Mouse (Mus musculus) stomach, embryonic 15.5 days (tissue): Measurements from ENCODE around the gene Bid. TPM values are rescaled to one million over a fixed set of nuclear protein-coding genes. Genes with fewer than 3 reads are reported as not detected.
"Not testable (repeated sequence)": the region's sequence is repeated elsewhere in the genome, so short reads cannot be mapped to it uniquely, and the experiment has no call there.

Source experiments
- ATAC-seq: fragments of 200-750 bp; cut with Nextera tagmentation; 2 replicates; pipeline ENCODE4 v1.8.0; 2017; ENCODE audit warnings: low read depth, moderate number of reproducible peaks, moderate TSS enrichment; ENCODE audit not compliant: insufficient read depth, low FRiP score
- H3K27ac ChIP-seq: fragments of 300-500 bp; sonication (generic); 2 replicates; pipeline ENCODE4 v1.5.1; 2015; ENCODE audit warnings: mild to moderate bottlenecking, inconsistent platforms
- H3K27me3 ChIP-seq: fragments of 300-500 bp; sonication (generic); replicated peaks from 2 replicates; pipeline ENCODE4 v1.6.1; 2015; ENCODE audit warnings: inconsistent platforms
- H3K36me3 ChIP-seq: fragments of 300-500 bp; sonication (generic); 2 replicates; pipeline ENCODE4 v1.6.1; 2015; ENCODE audit warnings: inconsistent platforms
- H3K4me1 ChIP-seq: fragments of 300-500 bp; sonication (generic); 2 replicates; pipeline ENCODE4 v1.6.1; 2015; ENCODE audit warnings: inconsistent platforms
- H3K4me2 ChIP-seq: fragments of 300-500 bp; sonication (generic); 2 replicates; pipeline ENCODE4 v1.6.1; 2015; ENCODE audit warnings: mild to moderate bottlenecking, inconsistent platforms
- H3K4me3 ChIP-seq: fragments of 300-500 bp; sonication (generic); replicated peaks from 2 replicates; pipeline ENCODE4 v1.5.1; 2015; ENCODE audit warnings: inconsistent platforms
- H3K9ac ChIP-seq: fragments of 300-500 bp; sonication (generic); 2 replicates; pipeline ENCODE4 v1.6.1; 2015; ENCODE audit warnings: inconsistent platforms
- H3K9me3 ChIP-seq: fragments of 300-500 bp; sonication (generic); 2 replicates; pipeline ENCODE4 v1.6.1; 2016; ENCODE audit warnings: inconsistent platforms
- WGBS: fragments of 180-500 bp; shearing (Covaris S2); methylation state at CpG from one replicate; pipeline ENCODE4 v1.1.7; 2015; 5-methylcytosine and 5-hydroxymethylcytosine counted together
- polyA plus RNA-seq: library from polyadenylated mRNA; unstranded; fragments of >200 nt; fragmentation: Nextera tagmentation; extraction: Ambion mirVana; gene quantifications from 2 replicates; pipeline ENCODE4 v1.2.1, GENCODE M21; 2015

Gene Bid
- polyA plus RNA-seq, 1 experiment from 2014 or later, result 21.5 TPM

DNA sequence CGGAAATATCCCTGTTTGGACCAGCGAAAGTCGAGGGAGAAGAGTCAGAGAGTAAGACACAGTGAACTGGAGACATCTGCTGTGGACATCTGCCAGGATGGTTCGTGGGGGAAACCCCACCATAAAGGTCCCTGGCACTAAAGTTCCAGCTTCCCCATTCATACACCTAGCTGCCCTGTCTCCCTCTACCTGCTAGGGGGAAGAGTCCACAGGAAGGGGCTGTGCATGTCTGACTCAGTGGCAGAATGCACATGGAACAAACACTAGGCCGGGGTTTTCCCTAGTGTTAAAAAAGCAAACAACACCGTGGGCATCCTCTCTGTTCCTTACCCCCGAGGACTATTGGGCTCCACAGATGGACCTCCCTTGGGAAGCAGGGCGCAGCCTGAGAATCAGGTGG lies 2.9 kb downstream of the Bid start:
- no peaks in the 10 kb centered on the region for H3K36me3 ChIP-seq
- no peak overlapping the region for H3K9ac ChIP-seq
- H3K27ac ChIP-seq, result no peak overlapping the region
- H3K27me3 ChIP-seq, result no peaks in the 10 kb centered on the region
- H3K4me2 ChIP-seq, result no peak overlapping the region
- no peak for ATAC-seq
- 0 out of 2 replicates have a peak, but pooled peaks cover 11% of the 10 kb centered on the region for H3K4me1 ChIP-seq
- WGBS, result 82% methylated on average over 8 of the region's 8 CpGs
- H3K4me3 ChIP-seq, result no peak overlapping the region
- no peaks in the 10 kb centered on the region for H3K9me3 ChIP-seq

DNA sequence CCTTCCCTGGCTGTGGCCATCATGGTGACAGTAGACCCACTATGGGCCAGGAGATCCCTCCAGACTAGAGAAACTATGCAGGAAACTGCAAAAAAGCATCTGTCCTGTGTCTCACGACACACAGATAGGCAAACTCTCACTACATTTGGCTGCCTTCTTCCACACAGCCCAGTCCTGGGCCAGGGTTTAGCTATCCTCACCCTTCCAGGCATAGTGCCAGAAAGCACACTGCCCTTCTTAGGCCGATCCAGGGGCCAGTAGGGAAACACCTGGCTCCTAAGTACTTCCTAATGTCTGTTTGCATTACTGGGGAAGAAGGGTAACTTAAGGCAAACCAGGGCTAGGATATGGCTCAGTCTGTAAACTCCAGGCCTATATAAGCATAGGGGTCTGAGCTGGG lies 3.7 kb downstream of the Bid start:
- no peaks in the 10 kb centered on the region for H3K27me3 ChIP-seq
- no peaks in the 10 kb centered on the region for H3K9me3 ChIP-seq
- 0 out of 2 replicates have a peak, but pooled peaks cover 11% of the 10 kb centered on the region for H3K4me1 ChIP-seq
- ATAC-seq, result no peak
- WGBS, result 26% methylated on average over 2 of the region's 2 CpGs
- H3K4me3 ChIP-seq, result no peak overlapping the region
- H3K4me2 ChIP-seq, result no peak overlapping the region
- H3K36me3 ChIP-seq, result no peaks in the 10 kb centered on the region
- no peak overlapping the region for H3K9ac ChIP-seq
- no peak overlapping the region for H3K27ac ChIP-seq

DNA sequence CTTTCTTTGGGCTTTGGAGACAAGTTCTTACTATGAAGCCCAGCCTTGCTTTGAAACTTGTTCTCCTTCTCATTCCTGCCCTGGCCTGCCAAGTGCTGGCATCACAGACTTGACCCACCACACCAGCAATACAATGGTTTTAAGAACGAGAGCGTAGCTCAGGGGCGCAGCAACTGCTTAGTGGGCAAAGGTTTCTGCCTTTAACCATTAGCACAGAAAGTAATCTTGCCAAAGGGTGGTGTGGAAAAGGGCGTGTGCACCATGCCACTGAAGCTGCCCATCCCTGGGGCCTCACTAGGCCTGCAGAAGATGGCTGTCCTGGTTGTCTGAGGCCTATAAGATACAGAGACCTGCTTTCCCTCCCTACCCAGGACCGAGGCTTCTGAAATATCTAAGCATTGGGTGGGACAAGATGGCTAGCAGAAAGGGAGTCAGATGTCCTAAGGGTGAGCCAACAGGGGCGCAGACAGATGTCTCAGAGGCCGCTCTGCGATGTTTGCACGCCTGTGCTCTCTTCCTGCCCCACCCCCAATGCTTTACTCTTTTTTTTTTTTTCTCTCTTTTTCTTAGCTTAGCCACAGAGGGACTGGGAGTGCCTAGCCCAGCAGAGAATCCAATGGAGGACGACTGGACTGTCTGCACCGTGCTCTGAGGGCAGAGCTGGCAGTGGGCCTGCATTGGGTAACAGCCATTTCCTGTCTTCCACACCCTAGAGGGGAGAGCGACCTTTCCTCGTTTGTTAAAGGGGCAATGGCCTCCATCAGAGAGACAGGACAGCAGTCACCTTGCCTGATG lies 5.2 kb downstream of the Bid start:
- Histone ChIP-seq H3K4me1 (0 out of 2 replicates have a peak, but pooled peaks cover 10% of the 10 kb centered on the region), H3K9ac (no peak overlapping the region), H3K4me2 (no peak overlapping the region), H3K36me3 (no peaks in the 10 kb centered on the region), H3K27me3 (no peaks in the 10 kb centered on the region), H3K27ac (no peak overlapping the region), H3K4me3 (no peak overlapping the region), H3K9me3 (no peaks in the 10 kb centered on the region)
- WGBS, result 66% methylated on average over 13 of the region's 13 CpGs
- no peak for ATAC-seq

DNA sequence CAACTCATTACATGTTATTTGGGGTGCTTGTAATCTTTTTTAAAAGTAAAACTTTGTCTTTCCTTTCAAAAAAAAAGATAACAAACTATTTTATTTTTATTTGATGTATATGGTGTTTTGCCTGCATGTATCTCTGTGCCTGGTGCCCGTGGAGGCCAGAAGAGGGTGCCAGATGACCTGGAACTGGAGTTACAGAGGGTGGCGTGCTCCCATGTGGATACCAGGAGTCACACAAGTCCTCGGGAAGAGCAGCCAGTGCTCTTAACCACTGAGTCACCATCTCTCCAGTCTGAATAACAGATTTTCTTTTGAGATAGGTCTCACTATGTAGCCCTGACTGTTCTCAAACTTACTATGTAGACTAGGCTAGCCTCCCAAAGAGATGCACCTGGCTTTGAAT lies 7.2 kb downstream of the Bid start:
- WGBS, result 81% methylated on average over 3 of the region's 3 CpGs
- H3K36me3 ChIP-seq, result no peaks in the 10 kb centered on the region
- ATAC-seq, result no peak

DNA sequence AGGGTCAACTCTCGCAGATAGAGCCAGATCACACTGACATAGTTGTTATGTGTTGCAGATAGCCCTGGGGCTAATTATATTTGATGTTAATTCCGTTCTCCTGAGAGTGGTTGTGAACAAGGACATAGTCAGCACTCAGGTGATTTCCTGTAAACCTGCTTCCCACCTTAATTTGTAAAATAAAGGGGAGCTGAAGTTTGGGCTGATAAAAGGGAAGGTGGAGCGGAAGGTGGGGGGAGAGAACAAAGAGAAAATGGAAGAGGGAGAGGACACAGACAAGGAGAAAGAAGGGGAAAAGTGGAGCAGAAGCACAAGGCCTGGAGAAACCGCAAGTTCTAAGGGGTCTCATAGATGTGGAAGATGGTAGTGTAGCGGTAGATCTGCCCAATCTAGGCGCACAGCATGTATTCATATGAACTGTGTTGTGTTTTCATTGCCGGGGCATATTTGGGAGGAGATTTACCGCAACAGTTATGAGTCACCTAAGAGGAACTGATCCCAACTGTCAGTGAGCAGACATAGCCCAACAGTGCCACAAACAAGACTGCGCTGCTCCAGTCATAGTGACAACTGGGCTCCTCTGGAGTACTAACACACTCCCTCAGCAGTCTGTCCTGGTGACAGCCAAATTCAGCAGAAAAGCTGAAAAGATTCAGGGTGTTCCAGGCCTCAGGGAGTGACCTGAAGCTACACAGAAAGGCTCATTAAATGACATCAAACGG lies 8.6 kb downstream of the Bid start:
- not testable (repeated sequence) for H3K27me3 ChIP-seq, H3K9ac ChIP-seq, H3K4me2 ChIP-seq, H3K27ac ChIP-seq, H3K36me3 ChIP-seq, H3K4me1 ChIP-seq, H3K9me3 ChIP-seq, ATAC-seq, H3K4me3 ChIP-seq
- 89% methylated on average over 10 of the region's 10 CpGs for WGBS

More for the DNA sequence above, 7.2 kb downstream of the Bid start:
- Histone ChIP-seq H3K27ac (no peak overlapping the region), H3K4me1 (no peaks in the 10 kb centered on the region), H3K9me3 (no peaks in the 10 kb centered on the region), H3K27me3 (no peaks in the 10 kb centered on the region), H3K4me3 (no peak overlapping the region), H3K9ac (no peak overlapping the region), H3K4me2 (no peak overlapping the region)

DNA sequence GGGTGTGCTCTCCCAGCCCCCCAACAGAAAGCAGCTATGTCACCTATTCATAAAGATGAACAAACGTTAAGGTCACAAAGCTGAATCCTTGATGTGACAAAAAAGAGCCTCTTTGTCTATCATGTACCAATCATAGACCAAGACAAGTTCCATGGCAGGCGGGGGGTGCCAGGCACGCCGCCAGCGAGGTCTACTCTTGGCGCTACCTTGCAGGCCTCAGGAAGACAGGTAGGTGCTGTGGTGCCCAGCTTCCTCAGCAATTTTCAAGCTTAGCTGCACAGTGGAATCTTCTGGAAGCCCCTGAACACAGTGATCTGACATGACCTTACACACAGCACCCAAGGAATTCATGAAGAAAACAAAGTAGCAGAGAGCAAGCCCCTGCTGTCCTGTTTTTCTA lies 10.1 kb downstream of the Bid start:
- Histone ChIP-seq H3K27ac (no peak overlapping the region), H3K9me3 (no peaks in the 10 kb centered on the region), H3K9ac (no peak overlapping the region), H3K4me1 (no peaks in the 10 kb centered on the region), H3K4me2 (no peak overlapping the region), H3K36me3 (no peaks in the 10 kb centered on the region), H3K4me3 (no peak overlapping the region), H3K27me3 (no peaks in the 10 kb centered on the region)
- 89% methylated on average over 6 of the region's 6 CpGs for WGBS
- no peak for ATAC-seq

DNA sequence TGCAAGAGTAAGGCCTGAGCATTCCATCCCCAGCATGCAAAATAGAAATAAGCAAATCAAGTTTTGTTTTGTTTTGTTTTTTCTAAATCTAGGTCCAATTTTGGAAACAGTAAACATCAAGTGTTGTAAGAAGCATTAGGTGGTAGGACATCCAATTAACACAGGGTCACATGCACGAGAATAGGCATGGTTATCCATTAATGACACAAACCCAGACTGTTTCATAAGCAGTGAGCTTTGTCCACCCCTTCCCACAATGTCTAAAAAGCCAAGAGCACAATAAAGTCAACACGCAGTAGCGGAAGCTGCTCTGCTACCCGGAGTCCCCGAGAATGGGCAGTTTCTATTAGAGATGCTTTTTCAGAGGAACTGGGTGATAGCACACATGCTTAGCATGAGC lies 11.5 kb downstream of the Bid start:
- no peak for ATAC-seq
- Histone ChIP-seq H3K9ac (no peak overlapping the region), H3K27ac (no peak overlapping the region), H3K36me3 (no peaks in the 10 kb centered on the region), H3K4me1 (no peaks in the 10 kb centered on the region), H3K4me3 (no peak overlapping the region), H3K9me3 (no peaks in the 10 kb centered on the region), H3K4me2 (no peak overlapping the region), H3K27me3 (no peaks in the 10 kb centered on the region)
- WGBS, result 83% methylated on average over 5 of the region's 5 CpGs

DNA sequence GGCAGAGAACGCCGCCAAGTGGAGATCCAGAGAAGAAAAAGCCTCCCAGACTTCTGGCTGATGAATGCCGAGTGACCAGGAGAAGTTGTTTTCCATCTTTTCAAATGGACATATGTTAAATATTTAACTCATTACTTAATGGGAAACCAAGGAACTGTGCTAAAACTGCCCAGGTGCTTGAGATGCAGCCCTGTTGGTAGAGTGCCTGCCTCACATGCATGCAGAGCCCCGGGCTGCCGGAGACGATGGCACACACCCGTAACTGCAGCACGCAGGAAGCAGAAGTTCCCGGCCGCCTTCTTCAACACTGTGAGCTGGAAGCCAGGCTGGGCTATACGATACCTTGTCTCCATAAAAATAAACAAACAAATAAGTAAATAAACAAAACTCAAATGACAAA lies 12.7 kb downstream of the Bid start:
- no peak for ATAC-seq

DNA sequence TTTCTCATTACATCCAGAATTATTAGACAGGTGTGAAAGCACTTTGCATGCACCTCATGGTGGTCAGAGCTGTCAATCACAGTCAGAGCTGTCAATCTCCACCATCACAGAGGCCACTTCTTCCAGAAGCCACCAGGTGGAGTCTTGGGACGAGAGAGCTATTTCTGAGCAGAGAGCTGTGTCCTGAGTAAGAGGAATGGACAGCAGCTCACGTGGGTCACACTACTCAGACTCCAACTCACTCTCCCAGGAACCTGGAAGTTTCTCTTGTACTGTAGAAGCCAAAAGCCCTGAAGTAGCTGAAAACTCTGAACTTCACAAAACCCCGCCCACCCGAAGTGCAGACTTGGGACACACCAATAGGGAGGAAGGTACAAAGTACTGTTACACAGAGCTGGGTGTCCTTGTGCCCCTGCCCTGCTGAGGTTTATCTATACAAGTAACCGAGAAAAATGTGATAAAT lies 13.2 kb downstream of the Bid start:
- no peak overlapping the region for H3K27ac ChIP-seq
- 47% methylated on average over 5 of the region's 5 CpGs for WGBS
- no peak overlapping the region for H3K4me3 ChIP-seq

More for the DNA sequence above, 12.7 kb downstream of the Bid start:
- no peaks in the 10 kb centered on the region for H3K9me3 ChIP-seq
- no peaks in the 10 kb centered on the region for H3K36me3 ChIP-seq
- H3K27me3 ChIP-seq, result no peaks in the 10 kb centered on the region
- no peak overlapping the region for H3K4me2 ChIP-seq
- WGBS, result 81% methylated on average over 11 of the region's 11 CpGs
- no peak overlapping the region for H3K27ac ChIP-seq
- H3K4me1 ChIP-seq, result no peaks in the 10 kb centered on the region
- H3K4me3 ChIP-seq, result no peak overlapping the region
- no peak overlapping the region for H3K9ac ChIP-seq

DNA sequence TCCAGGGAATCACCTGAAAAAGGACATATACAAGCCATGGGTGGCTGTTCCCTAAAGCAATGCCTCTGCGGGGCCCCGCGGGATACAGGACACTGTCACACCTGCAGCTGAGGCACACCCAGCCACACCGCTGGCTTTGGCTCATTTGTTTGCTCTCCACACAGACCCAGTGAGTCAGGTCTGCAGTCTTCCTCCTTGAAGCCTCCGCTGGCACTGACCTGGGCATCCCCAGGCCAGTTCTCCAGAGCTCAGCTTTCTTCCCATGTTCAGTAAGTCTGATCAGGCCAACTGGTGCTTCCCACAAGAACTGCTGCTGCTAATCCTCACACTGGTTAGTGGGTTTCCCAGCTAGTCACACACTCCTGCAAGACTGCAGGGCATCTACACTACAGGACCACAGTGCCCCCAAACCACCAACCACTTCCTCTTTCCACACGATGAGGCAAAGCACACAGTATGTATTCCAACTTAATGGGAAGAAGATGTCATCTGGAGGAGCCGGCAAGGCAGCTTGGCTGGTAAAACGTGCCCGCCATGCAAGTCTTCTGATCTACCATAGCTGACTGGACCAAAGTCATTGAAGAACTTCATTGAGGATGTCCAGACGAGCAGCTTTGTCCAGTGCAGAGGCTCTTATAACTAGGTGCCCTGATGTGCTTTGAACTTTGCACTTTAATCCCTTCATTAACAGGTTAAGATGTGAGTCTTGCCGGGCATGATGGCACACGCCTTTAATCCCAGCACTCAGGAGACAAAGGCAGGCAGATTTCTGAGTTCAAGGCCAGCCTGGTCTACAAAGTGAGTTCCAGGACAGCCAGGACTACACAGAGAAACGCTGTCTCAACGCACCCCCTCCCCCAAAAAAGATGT lies 14.6 kb downstream of the Bid start:
- H3K36me3 ChIP-seq, result no peaks in the 10 kb centered on the region
- H3K4me3 ChIP-seq, result no peak overlapping the region
- H3K9me3 ChIP-seq, result no peaks in the 10 kb centered on the region
- H3K4me1 ChIP-seq, result no peaks in the 10 kb centered on the region
- no peak overlapping the region for H3K27ac ChIP-seq
- 75% methylated on average over 14 of the region's 14 CpGs for WGBS
- no peaks in the 10 kb centered on the region for H3K27me3 ChIP-seq
- no peak overlapping the region for H3K4me2 ChIP-seq
- H3K9ac ChIP-seq, result no peak overlapping the region
- ATAC-seq, result 0 out of 2 replicates have a peak, but pooled peaks have one; percentile 15

More for the DNA sequence above, 13.2 kb downstream of the Bid start:
- H3K27me3 ChIP-seq, result no peaks in the 10 kb centered on the region
- H3K4me1 ChIP-seq, result no peaks in the 10 kb centered on the region
- H3K9ac ChIP-seq, result no peak overlapping the region
- H3K36me3 ChIP-seq, result no peaks in the 10 kb centered on the region
- H3K9me3 ChIP-seq, result no peaks in the 10 kb centered on the region
- ATAC-seq, result 0 out of 2 replicates have a peak, but pooled peaks have one; percentile 54
- no peak overlapping the region for H3K4me2 ChIP-seq

DNA sequence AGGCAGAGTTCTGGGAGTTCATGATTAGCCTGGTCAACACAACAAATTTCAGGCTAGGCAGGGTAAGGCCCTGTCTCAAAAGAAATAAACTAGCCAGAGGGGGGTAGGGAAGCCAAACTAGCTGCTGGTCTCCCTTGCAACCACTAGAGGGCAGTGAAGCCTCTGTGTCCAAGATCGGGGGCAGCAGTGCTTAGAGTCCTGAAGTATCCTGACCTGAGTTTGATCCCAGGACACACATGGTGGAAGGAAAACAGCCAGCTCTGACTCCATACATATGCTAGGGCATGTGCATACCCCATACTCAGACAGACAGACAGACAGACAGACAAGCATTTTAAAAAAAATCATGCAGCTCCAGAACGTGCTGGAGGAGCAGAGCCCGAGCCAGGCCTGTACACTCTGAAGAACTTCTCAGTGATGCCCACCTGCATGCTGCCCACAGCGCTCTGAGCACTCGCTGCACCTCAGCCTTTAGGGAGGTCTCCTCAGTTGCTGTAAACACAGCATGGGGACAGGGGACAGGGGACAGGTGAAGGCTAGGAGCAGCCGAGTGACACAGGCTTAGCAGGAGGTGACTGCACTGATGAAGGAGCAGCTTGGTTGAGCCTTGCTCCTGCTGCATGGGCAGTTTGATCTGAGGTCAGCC lies 18.3 kb downstream of the Bid start:
- ATAC-seq, result 0 out of 2 replicates have a peak, but pooled peaks have one; percentile 2
- Histone ChIP-seq H3K9ac (no peak overlapping the region), H3K4me3 (no peak overlapping the region), H3K4me2 (no peak overlapping the region), H3K27me3 (no peaks in the 10 kb centered on the region), H3K4me1 (no peaks in the 10 kb centered on the region), H3K27ac (no peak overlapping the region), H3K9me3 (no peaks in the 10 kb centered on the region), H3K36me3 (peaks cover 9% of the 10 kb centered on the region; the same call in 1 of the 2 replicates)
- WGBS, result 70% methylated on average over 6 of the region's 6 CpGs
